Mouse (Mus musculus) kidney, postnatal 0 days (tissue): Measurements from ENCODE around the gene Gprc5b. TPM values are rescaled to one million over a fixed set of nuclear protein-coding genes. Genes with fewer than 3 reads are reported as not detected.

ENCODE experiments used
- ATAC-seq: fragments of 200-750 bp; cut with Nextera tagmentation; replicated peaks from 2 replicates; pipeline ENCODE4 v1.8.0; 2017; ENCODE audit warnings: low read depth, moderate number of reproducible peaks, moderate TSS enrichment, moderate library complexity; ENCODE audit not compliant: low FRiP score
- DNase-seq: peaks from one replicate; pipeline ENCODE4 v3.0.0-alpha.2; 2016; ENCODE audit warnings: low spot score
- H3K27ac ChIP-seq: fragments of 300-500 bp; sonication (generic); 2 replicates; pipeline ENCODE4 v1.5.1; 2014; ENCODE audit warnings: mild to moderate bottlenecking
- H3K27me3 ChIP-seq: fragments of 300-500 bp; sonication (generic); 2 replicates; pipeline ENCODE4 v1.6.1; 2014; ENCODE audit warnings: low read length, mixed read lengths; ENCODE audit not compliant: insufficient read depth
- H3K36me3 ChIP-seq: fragments of 300-500 bp; sonication (generic); 2 replicates; pipeline ENCODE4 v1.6.1; 2014; ENCODE audit warnings: low read length, mixed read lengths; ENCODE audit not compliant: insufficient read depth
- H3K4me1 ChIP-seq: fragments of 300-500 bp; sonication (generic); replicated peaks from 2 replicates; pipeline ENCODE4 v1.6.1; 2014; ENCODE audit warnings: antibody characterized with exemption, low read length, mixed read lengths; ENCODE audit not compliant: insufficient read depth
- H3K4me2 ChIP-seq: fragments of 300-500 bp; sonication (generic); 2 replicates; pipeline ENCODE4 v1.6.1; 2014; ENCODE audit warnings: mild to moderate bottlenecking, low read length, moderate library complexity, mixed read lengths
- H3K4me3 ChIP-seq: fragments of 300-500 bp; sonication (generic); replicated peaks from 2 replicates; pipeline ENCODE4 v1.5.1; 2014; ENCODE audit warnings: low read depth, low read length
- H3K9ac ChIP-seq: fragments of 300-500 bp; sonication (generic); 2 replicates; pipeline ENCODE4 v1.6.1; 2014; ENCODE audit warnings: low read depth, low read length
- H3K9me3 ChIP-seq: fragments of 300-500 bp; sonication (generic); replicated peaks from 2 replicates; pipeline ENCODE4 v1.6.1; 2016; ENCODE audit warnings: low read length, inconsistent platforms, mixed read lengths
- CTCF ChIP-seq: IDR thresholded peaks from 2 replicates; pipeline ENCODE4 v1.5.1; 2016; ENCODE audit warnings: antibody characterized with exemption, low read depth, mild to moderate bottlenecking, moderate library complexity
- WGBS: fragments of 180-500 bp; shearing (Covaris S2); extraction: QIAGEN DNeasy Blood & Tissue Kit; methylation state at CpG from one replicate; pipeline ENCODE4 v1.1.7; 2014; 5-methylcytosine and 5-hydroxymethylcytosine counted together
- polyA plus RNA-seq: library from polyadenylated mRNA; unstranded; fragments of >200 nt; fragmentation: Nextera tagmentation; extraction: Ambion mirVana; gene quantifications from 2 replicates; pipeline ENCODE4 v1.2.1, GENCODE M21; 2015

The Gprc5b gene
- polyA plus RNA-seq, 1 experiment from 2014 or later = 4.5 TPM

DNA sequence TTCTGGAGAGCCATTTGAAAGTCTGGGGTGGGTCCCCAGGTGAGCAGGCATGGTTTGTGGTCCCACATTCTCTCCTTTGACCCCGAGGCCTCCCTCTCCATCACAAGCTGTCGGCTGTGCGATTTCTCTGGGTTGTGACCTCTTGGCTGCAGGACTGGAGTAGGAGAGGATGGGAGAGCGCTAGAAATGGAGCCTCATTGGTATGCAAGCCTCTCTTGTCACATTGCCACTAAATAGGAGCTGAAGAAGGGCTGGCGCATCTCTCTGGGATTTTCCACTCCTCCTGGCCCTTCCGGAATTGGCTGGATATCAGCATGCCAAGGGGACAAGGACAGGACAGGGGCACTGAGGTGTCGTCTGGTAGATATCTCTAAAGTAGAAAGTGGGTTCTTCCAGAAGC is 29.8 kb downstream of the Gprc5b start:
- Histone ChIP-seq H3K36me3 (no peaks in the 10 kb centered on the region), H3K9ac (no peak overlapping the region), H3K4me2 (no peak overlapping the region), H3K27me3 (no peaks in the 10 kb centered on the region), H3K4me3 (no peak overlapping the region), H3K27ac (no peak overlapping the region), H3K4me1 (no peaks in the 10 kb centered on the region), H3K9me3 (no peaks in the 10 kb centered on the region)
- 42% methylated on average over 7 of the region's 7 CpGs for WGBS
- TF ChIP-seq CTCF = no peak
- ATAC-seq (no peak), DNase-seq (no peak)

DNA sequence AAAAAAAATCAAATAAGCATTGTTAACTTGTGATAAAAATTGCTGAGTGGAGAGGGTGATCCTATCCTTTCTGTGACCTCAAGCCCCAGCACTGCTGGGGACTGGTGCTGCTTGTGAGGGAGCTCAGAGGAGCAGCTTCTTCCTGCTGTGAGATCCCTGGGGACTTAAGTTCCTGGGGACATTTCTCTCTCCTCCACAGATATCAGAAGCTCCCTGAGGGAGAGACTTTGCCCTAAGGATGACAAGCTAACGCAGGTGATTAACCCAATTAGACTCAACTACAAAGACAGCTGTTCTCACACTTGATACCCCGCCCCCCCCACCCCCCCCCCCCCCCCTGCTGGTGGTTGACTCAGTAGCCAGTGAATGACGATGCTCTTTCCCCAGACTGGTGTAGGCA is 30.2 kb downstream of the Gprc5b start:
- no peak overlapping the region for H3K4me2 ChIP-seq
- no peaks in the 10 kb centered on the region for H3K9me3 ChIP-seq
- no peaks in the 10 kb centered on the region for H3K4me1 ChIP-seq
- H3K27me3 ChIP-seq = no peaks in the 10 kb centered on the region
- TF ChIP-seq CTCF = no peak
- 2% methylated on average over 3 of the region's 3 CpGs for WGBS
- no peak for DNase-seq
- H3K36me3 ChIP-seq = no peaks in the 10 kb centered on the region
- H3K27ac ChIP-seq = no peak overlapping the region
- H3K9ac ChIP-seq = no peak overlapping the region
- no peak overlapping the region for H3K4me3 ChIP-seq
- no peak for ATAC-seq

DNA sequence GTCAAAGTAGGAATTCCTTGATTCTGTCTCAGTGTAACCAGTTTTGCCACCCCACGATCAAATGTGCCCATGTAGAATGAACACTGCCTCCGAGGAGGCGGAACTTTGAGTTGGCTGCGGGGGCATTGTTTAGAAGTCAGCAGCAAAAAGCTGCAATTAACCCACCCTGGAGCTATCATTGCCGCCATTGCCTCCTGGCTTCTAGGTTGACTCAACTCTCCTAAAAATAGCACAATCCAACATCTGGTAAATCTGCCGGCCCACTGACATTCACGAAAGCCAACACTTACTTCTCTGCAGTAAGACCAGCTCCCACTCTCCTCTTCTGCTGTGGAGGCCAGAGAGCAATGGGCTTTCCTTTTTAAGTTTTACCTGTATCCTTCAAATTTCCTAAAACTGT is 35.8 kb downstream of the Gprc5b start:
- DNase-seq (no peak), ATAC-seq (no peak)
- no peaks in the 10 kb centered on the region for H3K36me3 ChIP-seq

DNA sequence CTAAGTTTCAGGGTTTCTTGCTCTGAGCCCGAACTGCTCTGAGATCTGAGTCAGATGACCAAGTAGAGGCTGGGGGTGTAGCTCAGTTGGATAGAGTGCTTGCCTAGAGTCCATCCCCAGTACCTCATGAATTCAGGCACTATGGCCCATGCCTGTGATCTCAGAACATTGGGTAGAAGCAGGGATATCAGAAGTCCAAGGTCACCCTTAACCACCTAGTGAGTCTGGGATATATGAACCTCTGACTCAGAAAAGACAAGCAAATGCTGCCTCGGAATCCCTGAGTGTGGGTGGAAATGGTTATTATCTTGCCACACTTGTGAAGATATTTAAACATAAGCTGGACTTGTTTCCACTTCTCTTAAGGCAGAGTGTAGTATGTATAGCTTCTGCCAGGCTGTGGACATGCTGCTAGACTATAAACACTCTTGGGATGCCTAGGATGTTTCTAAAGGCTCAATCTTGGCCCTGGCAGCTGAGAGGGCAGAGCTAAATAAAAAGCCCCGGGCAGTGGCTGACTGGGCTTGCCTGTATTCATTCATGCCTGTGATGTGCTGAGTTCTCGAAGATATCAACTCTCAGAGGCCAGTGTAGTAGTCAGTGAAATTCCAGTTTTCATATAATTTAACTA is 38.3 kb downstream of the Gprc5b start:
- no peak for TF ChIP-seq CTCF
- H3K9me3 ChIP-seq = no peaks in the 10 kb centered on the region; the same call in 1 of the 2 replicates
- no peak overlapping the region for H3K4me3 ChIP-seq
- no peaks in the 10 kb centered on the region for H3K4me1 ChIP-seq
- WGBS = 80% methylated on average over 4 of the region's 4 CpGs
- H3K27ac ChIP-seq = no peak overlapping the region
- H3K9ac ChIP-seq = no peak overlapping the region
- ATAC-seq = no peak
- H3K4me2 ChIP-seq = no peak overlapping the region
- DNase-seq = no peak
- H3K27me3 ChIP-seq = no peaks in the 10 kb centered on the region
- no peaks in the 10 kb centered on the region for H3K36me3 ChIP-seq

More for the DNA sequence above, 35.8 kb downstream of the Gprc5b start:
- H3K4me2 ChIP-seq = no peak overlapping the region
- H3K9me3 ChIP-seq = no peaks in the 10 kb centered on the region; the same call in 1 of the 2 replicates
- no peak overlapping the region for H3K27ac ChIP-seq
- H3K4me1 ChIP-seq = no peaks in the 10 kb centered on the region
- no peak overlapping the region for H3K4me3 ChIP-seq
- WGBS = 45% methylated on average over 7 of the region's 7 CpGs
- H3K27me3 ChIP-seq = no peaks in the 10 kb centered on the region
- no peak overlapping the region for H3K9ac ChIP-seq
- TF ChIP-seq CTCF = no peak

DNA sequence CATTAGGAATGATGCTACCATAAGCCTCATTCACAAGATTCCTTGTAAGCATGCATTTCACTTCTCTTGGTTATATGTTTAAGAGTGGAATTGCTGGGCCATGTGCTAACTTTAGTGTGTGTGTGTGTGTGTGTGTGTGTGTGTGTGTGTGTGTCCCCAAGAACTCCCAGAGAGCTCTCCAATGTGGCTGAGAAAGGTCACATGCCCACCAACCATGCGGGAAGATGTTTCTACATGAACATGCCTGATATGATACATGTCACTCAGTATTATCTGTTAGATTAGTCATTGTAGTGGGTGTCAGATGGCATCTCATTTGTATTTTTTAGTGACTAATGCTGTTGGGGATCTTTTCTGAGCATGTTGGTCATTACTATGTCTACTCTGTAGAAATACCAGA is 40.0 kb downstream of the Gprc5b start:
- Histone ChIP-seq H3K4me1 (no peaks in the 10 kb centered on the region), H3K4me3 (no peak overlapping the region), H3K27me3 (no peaks in the 10 kb centered on the region), H3K9ac (no peak overlapping the region), H3K36me3 (no peaks in the 10 kb centered on the region), H3K9me3 (no peaks in the 10 kb centered on the region; the same call in 1 of the 2 replicates), H3K27ac (no peak overlapping the region), H3K4me2 (no peak overlapping the region)
- TF ChIP-seq CTCF = no peak
- ATAC-seq (no peak), DNase-seq (no peak)
- 90% methylated on average over 1 of the region's 1 CpGs for whole genome bisulfite sequencing

DNA sequence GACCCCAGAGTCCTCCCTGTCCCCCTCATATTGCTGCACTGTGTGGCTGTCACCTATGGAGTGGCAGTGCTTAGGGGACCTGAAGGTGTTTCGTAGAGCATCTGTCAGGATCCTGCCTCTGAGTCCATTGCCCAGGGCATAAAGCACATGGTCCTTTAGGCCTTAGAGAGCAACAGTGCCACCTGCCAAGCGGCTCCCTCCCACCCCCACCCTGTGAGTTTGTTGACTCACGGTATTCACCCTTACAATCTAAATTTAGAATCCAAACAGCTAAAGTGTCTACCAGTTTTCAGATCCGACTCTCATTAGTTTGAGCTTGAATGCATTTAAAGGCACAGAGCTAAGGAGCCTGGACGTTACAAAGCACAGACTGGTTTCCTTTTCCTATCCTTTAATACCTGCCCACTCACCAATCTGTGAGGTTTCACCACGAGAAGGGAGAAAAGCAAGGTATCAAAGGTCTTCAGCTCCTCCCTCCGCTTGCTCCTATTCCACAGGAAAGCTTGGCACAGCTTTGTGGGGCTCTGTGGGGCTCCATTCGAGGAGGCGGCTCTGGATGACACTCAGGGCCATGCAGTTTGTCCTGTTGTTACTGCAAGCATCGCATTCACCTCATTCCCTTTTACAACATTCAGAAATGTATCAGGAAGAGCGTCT is 41.3 kb downstream of the Gprc5b start:
- no peaks in the 10 kb centered on the region for H3K36me3 ChIP-seq
- ATAC-seq (no peak), DNase-seq (no peak)
- H3K4me1 ChIP-seq = no peaks in the 10 kb centered on the region
- no peaks in the 10 kb centered on the region for H3K27me3 ChIP-seq
- no peak overlapping the region for H3K4me3 ChIP-seq
- TF ChIP-seq CTCF = no peak
- no peak overlapping the region for H3K9ac ChIP-seq
- H3K4me2 ChIP-seq = no peak overlapping the region
- no peak overlapping the region for H3K27ac ChIP-seq
- H3K9me3 ChIP-seq = no peaks in the 10 kb centered on the region; the same call in 1 of the 2 replicates
- WGBS = 59% methylated on average over 11 of the region's 11 CpGs

DNA sequence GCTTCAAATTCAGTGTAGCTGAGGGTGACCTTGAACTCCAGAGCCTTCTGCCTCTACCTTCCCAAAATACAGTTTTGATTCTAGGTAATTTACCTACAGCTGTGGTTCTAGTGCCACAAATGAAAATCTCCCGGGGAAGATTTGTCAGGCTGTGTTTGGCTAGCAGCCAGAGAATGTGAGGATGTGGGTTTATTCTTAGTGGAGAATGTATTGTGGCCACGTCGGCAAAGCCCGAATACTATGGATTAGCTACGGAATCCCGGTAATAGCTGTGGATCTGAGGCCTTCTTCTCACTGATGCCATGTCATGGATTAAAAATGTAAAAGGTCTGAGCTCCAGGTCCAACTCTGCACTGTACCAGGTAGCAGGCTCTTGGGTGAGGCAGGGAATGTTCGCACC is 45.3 kb downstream of the Gprc5b start:
- Histone ChIP-seq H3K4me1 (no peaks in the 10 kb centered on the region), H3K36me3 (no peaks in the 10 kb centered on the region), H3K4me2 (no peak overlapping the region), H3K27ac (no peak overlapping the region), H3K9me3 (no peaks in the 10 kb centered on the region), H3K9ac (no peak overlapping the region), H3K27me3 (no peaks in the 10 kb centered on the region), H3K4me3 (no peak overlapping the region)
- 67% methylated on average over 7 of the region's 7 CpGs for WGBS
- no peak for TF ChIP-seq CTCF
- ATAC-seq = no peak
- DNase-seq = no peak
